Mouse (Mus musculus) large intestine, adult 2 months (tissue): ENCODE data around the gene Herc2. TPM values are rescaled to one million over a fixed set of nuclear protein-coding genes. Genes with fewer than 3 reads are reported as not detected.

Experiments used
- DNase-seq: peaks from one replicate; pipeline ENCODE4 v3.0.0-alpha.2; 2012; ENCODE audit warnings: low read depth, low spot score
- WGBS: fragments of 180-500 bp; shearing (Covaris S2); methylation state at CpG from one replicate; pipeline ENCODE4 v1.1.7; 2018; 5-methylcytosine and 5-hydroxymethylcytosine counted together
- polyA plus RNA-seq: library from polyadenylated mRNA; depleted of rRNA; stranded (reverse); fragments of >200 nt; gene quantifications from 2 replicates; pipeline ENCODE4 v1.2.3, GENCODE M21; 2012; rRNA removed

The Herc2 gene
- polyA plus RNA-seq, 1 experiment = 12.4 TPM

DNA sequence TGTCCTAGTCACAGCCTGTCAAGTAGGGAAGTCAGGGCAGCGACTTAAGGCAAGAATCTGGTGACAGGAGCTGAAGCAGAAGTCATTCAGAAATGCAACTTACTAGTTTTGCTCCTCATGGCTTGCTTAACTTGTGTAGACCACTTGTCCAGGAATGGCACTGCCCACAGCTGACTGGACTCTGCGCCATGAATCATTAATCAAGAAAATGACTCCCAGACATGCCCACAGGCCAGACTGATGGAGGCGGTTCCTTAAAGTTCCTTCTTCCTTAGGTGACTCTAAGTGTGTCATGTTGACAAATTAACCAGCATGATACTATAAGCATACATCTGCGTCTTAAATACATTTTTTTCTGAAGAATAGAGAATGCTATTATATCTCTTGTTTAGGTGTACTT lies 113.3 kb downstream of the Herc2 start:
- DNase-seq = no peak
- 96% methylated on average over 4 of the region's 4 CpGs for WGBS

- 72% methylated on average over 7 of the region's 7 CpGs for WGBS
- no peak for DNase-seq
Measured at GRCm38 (mm10) chr7:56168713-56169112, 118.7 kb downstream of the Herc2 start.

DNA sequence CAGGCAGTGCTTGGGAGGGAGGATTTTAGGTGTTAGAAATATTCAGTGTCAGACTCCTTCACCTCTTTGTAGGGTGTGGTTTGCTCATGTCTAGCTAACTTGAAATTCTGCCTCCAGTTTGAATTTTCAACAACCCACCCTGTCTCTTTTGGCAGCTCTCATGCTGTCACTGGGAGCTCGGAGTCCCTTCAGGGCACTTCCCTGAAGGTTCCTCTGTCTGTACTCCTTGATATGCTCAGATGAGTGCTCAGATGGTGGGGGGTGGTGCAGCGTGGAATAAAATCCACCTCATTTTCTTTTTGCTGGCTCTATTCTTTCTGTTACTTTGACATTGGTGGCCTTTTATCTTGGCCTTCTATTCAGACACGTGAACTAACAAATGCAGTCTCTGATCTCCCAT lies 127.4 kb downstream of the Herc2 start:
- WGBS = 83% methylated on average over 3 of the region's 3 CpGs
- no peak for DNase-seq

GRCm38 (mm10) chr7:56191041-56191440 lies 141.0 kb downstream of the Herc2 start:
- DNase-seq = no peak
- WGBS = 98% methylated on average over 6 of the region's 6 CpGs

- DNase-seq = no peak
- 87% methylated on average over 4 of the region's 4 CpGs for WGBS
Measured at GRCm38 (mm10) chr7:56191661-56192060, 141.7 kb downstream of the Herc2 start.

- WGBS = 88% methylated on average over 10 of the region's 10 CpGs
- DNase-seq = no peak
Measured at GRCm38 (mm10) chr7:56201483-56202218, 151.7 kb downstream of the Herc2 start.

DNA sequence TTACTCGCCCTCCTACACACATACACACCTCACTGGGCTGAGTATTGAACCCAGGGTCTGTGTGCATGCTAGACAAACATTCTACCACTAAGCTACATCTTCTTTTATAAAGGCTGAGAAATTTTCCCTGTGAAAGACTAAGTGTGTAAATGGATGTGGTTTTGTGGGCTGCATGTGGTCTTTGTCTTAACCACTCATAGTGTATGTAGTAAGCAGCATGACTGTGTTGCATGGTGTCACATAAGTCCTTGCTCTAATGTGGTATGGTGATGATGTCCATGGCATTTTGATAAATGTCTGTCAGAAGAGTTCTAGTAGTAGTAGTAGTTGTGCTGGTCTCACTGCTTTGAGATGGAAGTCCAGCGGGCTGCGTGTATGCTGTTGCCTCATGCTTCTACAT lies 152.8 kb downstream of the Herc2 start:
- 96% methylated on average over 3 of the region's 3 CpGs for WGBS
- no peak for DNase-seq

DNA sequence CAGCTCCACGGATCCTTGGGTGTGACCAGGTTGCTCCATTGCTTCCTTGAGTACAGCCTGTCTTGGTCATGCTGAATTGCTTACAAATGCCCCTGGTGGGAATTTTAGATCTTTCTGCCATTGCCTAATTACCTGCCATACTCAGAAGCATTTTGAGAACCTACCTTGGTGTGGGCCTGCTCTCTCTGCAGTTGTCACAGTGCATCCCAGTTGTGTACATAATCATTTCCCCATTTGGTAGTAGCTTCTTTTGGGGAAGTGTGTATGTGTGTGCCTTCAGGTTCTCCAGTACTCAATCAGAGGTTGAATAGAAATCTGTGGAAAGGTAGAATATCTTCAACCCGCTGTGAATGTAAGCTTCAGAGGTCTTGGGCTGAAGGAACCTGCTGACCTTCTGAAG lies 153.3 kb downstream of the Herc2 start:
- DNase-seq = no peak
- 83% methylated on average over 2 of the region's 2 CpGs for WGBS

DNA sequence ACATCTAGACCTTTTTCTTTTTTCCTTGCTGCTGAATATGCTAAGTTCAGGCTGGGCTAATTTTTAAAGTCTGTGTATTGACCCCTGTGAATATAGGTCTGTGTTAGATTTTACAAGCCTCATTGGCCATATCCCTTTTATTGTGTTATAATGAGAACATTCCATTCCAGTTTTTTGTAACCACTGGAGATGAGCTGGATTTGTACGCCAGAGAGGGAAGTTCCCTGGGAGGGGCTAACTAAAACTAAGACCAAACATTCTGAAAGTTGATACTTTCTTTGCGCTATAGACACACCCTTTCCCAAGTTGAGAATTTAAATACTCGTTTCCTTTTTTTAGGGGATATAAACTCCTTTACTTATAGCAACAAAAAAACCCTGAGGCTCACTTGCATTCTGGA lies 154.9 kb downstream of the Herc2 start:
- no peak for DNase-seq
- 46% methylated on average over 3 of the region's 3 CpGs for WGBS

GRCm38 (mm10) chr7:56220811-56221210 lies 170.8 kb downstream of the Herc2 start:
- WGBS = 84% methylated on average over 6 of the region's 6 CpGs
- DNase-seq = no peak

DNA sequence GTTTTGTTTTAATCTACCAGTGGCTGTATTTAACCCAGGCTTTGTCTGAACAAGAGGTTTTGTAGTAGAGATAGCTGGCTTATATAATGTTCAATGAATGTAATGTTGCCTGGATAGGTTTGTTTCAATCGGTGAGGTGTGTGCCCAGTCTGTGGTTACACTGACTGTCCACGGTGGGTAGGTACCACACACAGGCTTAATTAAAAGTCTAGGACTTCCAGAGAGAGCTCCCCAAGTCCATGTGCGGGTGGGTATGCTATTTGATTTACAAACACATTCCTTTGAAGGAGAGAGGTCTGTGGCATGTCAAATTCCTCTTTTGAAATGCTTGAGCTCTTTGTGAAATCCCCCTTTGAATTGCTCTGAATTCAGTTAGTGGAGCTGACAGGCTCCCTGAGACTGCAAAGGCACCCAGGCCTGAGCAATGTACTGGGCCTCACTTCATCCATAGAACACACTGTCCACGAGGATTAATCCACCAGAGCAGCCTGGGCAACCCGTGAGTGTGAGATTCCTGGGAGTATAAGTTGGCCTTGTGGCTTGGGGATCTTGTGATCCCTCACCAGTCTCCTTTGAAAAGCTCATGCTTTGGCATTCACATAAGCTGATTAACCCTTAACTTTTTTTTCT lies 185.9 kb downstream of the Herc2 start:
- no peak for DNase-seq
- 54% methylated on average over 5 of the region's 5 CpGs for WGBS

- WGBS = 82% methylated on average over 3 of the region's 3 CpGs
- DNase-seq = no peak
Measured at GRCm38 (mm10) chr7:56236617-56237016, 186.6 kb downstream of the Herc2 start.

GRCm38 (mm10) chr7:56239543-56239942 lies 189.5 kb downstream of the Herc2 start, which contains the start of gene Oca2:
Gene Oca2, plus strand, starts transcription at chr7:56239760.
- DNase-seq = no peak
- 49% methylated on average over 3 of the region's 3 CpGs for WGBS

DNA sequence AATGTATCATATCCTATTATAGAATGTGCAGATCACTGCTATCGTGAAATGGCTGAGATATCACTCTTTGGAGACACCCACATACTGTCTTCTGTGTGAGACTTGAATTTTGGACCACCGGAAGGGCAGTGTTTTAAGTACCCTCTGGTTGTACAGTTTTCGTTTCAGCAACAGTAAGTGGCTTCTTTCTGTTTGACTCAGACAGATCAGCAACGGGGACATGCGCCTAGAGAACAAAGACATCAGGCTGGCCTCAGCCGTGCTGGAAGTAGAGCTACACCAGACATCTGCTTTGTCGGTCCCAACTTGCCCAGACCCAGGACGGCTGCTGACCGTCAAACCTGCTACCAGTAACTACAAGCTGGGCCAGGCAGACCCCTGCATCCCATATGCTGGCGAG lies 204.6 kb downstream of the Herc2 start:
- DNase-seq = no peak

DNA sequence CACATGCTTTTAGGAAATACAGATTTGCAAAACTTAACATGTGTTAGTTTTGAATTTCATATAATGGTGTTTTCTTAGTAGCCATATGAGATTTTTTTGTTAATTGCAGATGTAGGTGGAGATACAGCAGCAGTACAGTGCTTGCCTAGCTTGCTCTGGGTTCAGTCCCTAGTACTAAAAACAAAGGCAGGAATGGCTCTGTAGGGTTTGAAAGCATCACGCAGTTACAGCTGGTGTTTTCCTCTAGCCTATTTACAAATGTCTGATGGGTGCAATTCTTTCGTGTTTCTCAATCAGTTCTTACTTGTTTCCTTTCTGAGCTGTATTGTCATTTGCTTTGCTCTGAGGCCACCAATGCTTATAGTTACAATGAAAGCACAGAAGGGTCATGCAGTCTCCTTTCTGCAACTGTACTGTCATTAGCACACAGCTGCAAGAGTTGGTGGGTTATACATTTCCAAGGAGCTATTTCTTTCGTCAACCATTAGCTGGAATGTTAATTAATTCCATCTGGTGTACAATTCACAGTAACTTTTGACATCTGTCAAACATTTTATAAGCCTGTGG lies 208.0 kb downstream of the Herc2 start:
- DNase-seq = no peak
- WGBS = 77% methylated on average over 3 of the region's 3 CpGs

More for the DNA sequence above, 204.6 kb downstream of the Herc2 start:
- WGBS = 82% methylated on average over 10 of the region's 10 CpGs

- WGBS = 89% methylated on average over 2 of the region's 2 CpGs
- DNase-seq = no peak
Measured at GRCm38 (mm10) chr7:56277506-56277905, 227.5 kb downstream of the Herc2 start.

Other genes with a start within 250 kb of the Herc2 start
- gene Cyfip1, start 208.5 kb upstream of the Herc2 start, polyA plus RNA-seq = 42.0 and 59.3 TPM in 2 replicates
- 12.0 and 18.8 TPM in 2 replicates for gene Nipa2, start 87.7 kb upstream of the Herc2 start, polyA plus RNA-seq
- 1.5 and 1.7 TPM in 2 replicates for gene Nipa1, start 30.2 kb upstream of the Herc2 start, polyA plus RNA-seq
- not detected in 2 replicates for gene Oca2, start 189.6 kb downstream of the Herc2 start, polyA plus RNA-seq